Mouse (Mus musculus): Measurements from ENCODE around the gene Rasgrp4. TPM values are rescaled to one million over a fixed set of nuclear protein-coding genes. Genes with fewer than 3 reads are reported as not detected.

Rasgrp4 gene
- 3.2 to 5.5 TPM (median 3.9 TPM) in 4 replicates for total RNA-seq (2023)

DNA sequence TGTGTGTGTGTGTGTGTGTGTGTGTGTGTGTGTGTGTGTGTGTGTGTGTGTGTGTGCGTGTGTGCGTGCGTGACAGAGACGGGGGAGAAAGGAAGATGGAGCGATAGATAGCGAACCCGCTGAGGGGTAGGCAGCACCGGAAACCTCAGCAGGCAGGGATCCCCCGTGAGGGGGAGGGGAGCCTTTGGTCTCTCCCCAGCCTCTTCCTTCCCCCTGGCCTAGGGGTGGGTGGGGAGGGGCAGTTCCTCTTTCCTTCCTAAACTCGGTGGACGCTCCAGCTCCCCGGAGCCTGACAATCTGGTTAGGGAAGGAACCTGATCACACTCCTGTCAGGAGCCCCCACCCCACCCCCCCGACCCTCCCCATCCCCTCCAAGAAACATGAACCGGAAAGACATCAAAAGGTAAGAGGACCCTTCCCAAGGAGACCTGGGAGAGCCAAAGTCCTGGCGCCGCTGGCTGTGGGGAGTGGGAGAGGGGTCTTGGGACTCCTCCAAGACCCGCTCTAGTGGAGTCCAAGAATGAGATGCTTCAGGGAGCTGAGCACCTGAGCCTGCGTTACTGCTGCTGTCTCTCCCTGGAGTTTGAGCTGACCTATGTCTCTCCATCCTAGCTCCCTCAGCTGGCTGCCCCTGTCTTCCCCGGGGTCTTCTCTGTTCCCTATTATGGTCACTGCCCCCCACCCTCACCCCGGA, at the start of gene Rasgrp4:
TSS of gene Rasgrp4 (plus strand) at position 159 of the 694 bp plus-strand sequence.

DNA sequence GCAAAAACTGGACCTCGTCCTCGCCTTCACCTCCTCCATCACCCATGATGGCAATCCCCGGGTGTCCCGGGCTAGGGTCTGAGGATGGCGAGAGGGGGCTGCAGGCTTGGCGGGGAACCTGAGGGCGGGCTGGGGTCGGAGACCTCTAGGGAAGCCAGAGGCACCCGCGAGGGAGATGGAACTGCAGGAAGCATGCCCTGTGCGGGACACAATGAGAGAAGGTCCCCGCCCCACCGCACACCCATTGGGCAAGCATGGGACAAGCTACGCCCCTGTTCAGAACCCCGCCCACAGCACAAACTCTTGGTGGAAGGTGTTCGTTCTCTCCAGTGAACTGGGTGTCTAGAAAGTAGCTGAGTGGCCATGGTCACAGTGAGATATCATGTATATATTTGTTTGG, 9.7 kb upstream of the Rasgrp4 start, which contains the start of gene Ryr1:
TSS of gene Ryr1 (minus strand) at position 210 of the 400 bp plus-strand sequence.

DNA sequence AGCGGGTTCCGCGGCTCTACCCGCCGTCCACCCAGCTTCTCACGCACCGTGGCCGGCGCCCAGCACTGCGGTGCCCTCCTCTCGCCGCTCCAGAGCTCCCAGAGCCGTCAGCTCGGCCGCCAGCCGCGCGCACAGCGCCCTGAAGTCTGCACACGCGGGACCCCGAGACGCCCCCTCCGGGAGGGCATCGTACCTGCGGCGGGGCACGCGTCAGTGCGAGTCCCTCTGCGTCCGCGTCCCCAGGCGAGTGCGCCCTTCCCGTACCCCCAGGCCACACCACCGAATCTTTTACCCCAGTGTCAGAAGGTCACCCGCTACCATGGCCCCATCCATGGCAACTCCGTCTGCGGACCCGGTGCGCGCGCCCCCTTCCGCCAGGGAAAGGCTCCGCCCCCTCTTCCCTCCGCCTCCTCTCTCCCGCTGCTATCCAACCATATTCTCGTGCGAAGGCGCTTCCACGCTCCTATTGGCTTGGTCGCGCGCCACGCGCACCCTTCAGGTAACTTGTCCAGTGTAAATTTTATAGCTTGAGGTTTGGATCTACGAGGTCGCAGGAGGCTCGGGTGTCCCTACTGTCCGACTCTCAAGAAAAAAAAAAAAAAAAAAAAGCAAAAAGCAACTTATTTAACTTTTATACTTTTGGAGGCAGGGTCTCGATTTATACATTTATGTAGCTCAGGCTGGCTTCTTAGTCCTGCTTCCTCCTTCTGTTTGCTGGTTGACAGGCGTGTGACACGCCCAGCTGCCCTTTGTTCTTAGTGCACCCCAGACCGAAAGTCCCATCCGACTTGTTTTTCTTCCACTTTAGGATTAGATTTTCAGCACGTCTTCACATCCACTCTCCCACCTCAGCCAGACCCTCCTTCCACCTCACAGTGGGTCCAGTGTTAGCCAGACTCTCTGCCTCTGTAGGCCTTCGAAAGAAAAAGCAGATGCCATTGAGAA, 21.5 kb downstream of the Rasgrp4 start, which contains the start of gene Fam98c:
TSS of gene Fam98c (minus strand) at position 397 of the 945 bp plus-strand sequence.

DNA sequence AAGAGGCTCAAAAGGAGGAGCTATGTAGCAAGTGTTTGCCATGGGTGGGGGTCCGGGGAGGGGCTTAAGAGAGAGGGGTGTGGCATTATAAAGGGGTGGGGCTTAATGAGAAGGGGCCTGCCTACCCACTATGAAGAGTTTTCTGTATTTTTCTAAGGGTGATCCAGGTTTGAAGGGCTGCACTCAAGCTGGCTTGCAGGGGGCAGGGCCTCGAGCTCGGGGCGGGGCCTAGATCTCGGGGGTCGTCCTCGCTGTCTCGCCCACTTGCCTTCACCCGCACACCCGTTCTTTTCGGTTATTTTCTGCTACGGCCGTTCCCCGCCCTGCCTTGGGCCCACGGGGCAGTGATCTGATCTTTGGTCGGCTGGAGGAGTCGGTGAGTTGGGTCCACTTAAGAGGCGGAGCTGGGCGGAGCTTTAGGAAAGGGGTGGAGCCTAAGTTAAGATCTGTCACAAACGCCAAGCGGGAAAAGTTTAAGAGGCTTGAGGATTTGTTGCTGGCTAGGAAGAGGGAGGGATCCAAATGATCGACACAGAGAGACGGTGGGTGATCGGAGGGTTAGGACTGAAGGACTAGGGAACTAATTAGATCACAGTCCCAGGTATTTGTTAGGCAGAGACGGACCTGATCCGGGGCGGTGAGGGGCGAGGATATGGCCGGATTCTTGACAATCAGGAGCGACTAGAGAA, 35.6 kb downstream of the Rasgrp4 start, which contains the start of the genes Ggn and Spred3:
TSS of gene Ggn (plus strand) at position 145 of the 689 bp plus-strand sequence.
TSS of gene Spred3 (minus strand) at position 346 of the 689 bp plus-strand sequence.

DNA sequence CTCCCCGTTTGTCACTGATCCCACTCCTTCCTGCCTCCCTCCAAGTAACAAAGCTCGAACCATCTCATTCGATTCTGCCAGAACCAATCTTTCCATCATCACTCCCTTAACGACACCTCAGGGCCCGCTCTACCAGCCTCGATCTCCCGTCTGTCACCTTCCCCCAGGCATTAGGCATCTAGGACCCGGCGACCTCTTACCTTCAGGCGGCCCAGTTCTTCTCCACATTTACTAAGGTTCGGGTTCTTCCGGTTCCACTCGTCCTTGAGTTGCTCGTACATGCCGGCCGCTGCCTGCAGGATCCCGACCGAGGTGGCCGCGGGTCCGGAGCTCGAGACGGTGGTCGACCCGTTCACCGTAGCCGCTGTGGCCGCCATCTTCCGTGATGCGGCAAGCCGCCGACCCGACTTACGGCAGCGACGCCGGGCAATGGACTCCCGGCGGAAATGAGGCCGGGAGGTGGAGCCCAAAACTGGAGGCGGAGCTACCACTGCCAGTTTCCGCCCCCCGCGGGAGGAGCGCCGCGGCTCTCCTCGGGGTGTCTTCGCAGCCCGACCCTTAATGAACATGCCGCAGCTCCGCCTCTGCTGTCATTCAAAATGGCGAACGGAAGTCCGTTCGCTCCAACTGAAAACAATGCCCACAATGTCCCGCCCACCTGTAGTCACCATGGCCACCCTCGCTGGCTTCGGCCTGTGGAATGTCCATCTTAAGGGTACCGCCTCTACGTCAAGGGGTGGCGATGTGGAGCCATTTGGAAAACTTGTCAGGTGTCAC, 45.6 kb downstream of the Rasgrp4 start, which contains the start of gene Psmd8:
TSS of gene Psmd8 (minus strand) at position 625 of the 777 bp plus-strand sequence.

Other genes with a start within 250 kb of the Rasgrp4 start
- gene Actn4, start 172.5 kb upstream of the Rasgrp4 start, total RNA-seq (2023), result 105 to 121 TPM (median 115 TPM) in 4 replicates
- 234 to 267 TPM (median 257 TPM) in 4 replicates for gene Eif3k, start 153.0 kb upstream of the Rasgrp4 start, total RNA-seq (2023)
- gene Map4k1, start 152.8 kb upstream of the Rasgrp4 start, total RNA-seq (2023), result 339 to 367 TPM (median 355 TPM) in 4 replicates
- gene Ryr1, start 9.7 kb upstream of the Rasgrp4 start, total RNA-seq (2023), result 0.18 to 0.60 TPM (median 0.46 TPM) in 4 replicates
- 25.1 to 29.8 TPM (median 26.9 TPM) in 4 replicates for gene Fam98c, start 21.4 kb downstream of the Rasgrp4 start, total RNA-seq (2023)
- gene Ggn, start 35.4 kb downstream of the Rasgrp4 start, total RNA-seq (2023), result 0.33 TPM in 1 of 4 replicates, not detected in the others
- 1.3 to 3.5 TPM (median 2.6 TPM) in 4 replicates for gene Spred3, start 35.6 kb downstream of the Rasgrp4 start, total RNA-seq (2023)
- gene Psmd8, start 45.9 kb downstream of the Rasgrp4 start, total RNA-seq (2023), result 226 to 244 TPM (median 237 TPM) in 4 replicates
- 1.5 to 3.6 TPM (median 1.8 TPM) in 4 replicates for gene Catsperg1, start 79.2 kb downstream of the Rasgrp4 start, total RNA-seq (2023)
- gene Kcnk6, start 97.7 kb downstream of the Rasgrp4 start, total RNA-seq (2023), result 1.0 to 1.4 TPM (median 1.2 TPM) in 4 replicates
- 21.5 to 26.9 TPM (median 23.7 TPM) in 4 replicates for gene Yif1b, start 103.5 kb downstream of the Rasgrp4 start, total RNA-seq (2023)
- 0.66 to 3.5 TPM (median 3.3 TPM) in 4 replicates for gene 2200002D01Rik, start 113.6 kb downstream of the Rasgrp4 start, total RNA-seq (2023)
- 34.2 to 44.3 TPM (median 35.8 TPM) in 4 replicates for gene Spint2, start 147.1 kb downstream of the Rasgrp4 start, total RNA-seq (2023)
- gene Ppp1r14a, start 154.5 kb downstream of the Rasgrp4 start, total RNA-seq (2023), result not detected in 4 replicates
- gene Dpf1, start 169.1 kb downstream of the Rasgrp4 start, total RNA-seq (2023), result 0.61 to 1.1 TPM (median 0.81 TPM) in 4 replicates

All from B cell, adult 62 days (primary cell).